Mouse (Mus musculus) spleen, adult 2 months (tissue): ENCODE data around the gene Dll4. TPM values are rescaled to one million over a fixed set of nuclear protein-coding genes. Genes with fewer than 3 reads are reported as not detected.

Experiments
- DNase-seq, 2 experiments: peaks; one replicate each; pipeline versions ENCODE4 v3.0.0 to v3.0.0-alpha.2; 2012 to 2021; ENCODE audit warnings: low spot score in 2 of 2, low read depth in 1 of 2
- H3K27ac ChIP-seq: fragments of 200-500 bp; 2 replicates; pipeline ENCODE4 v1.5.1; 2012; ENCODE audit warnings: low read length, inconsistent platforms; ENCODE audit not compliant: insufficient read depth
- H3K27me3 ChIP-seq: fragments of 200-500 bp; 2 replicates; pipeline ENCODE4 v1.6.1; 2012; ENCODE audit warnings: mild to moderate bottlenecking, moderate library complexity, low read length, inconsistent platforms; ENCODE audit not compliant: control insufficient read depth, insufficient read depth
- H3K36me3 ChIP-seq: fragments of 200-500 bp; 2 replicates; pipeline ENCODE4 v1.6.1; 2012; ENCODE audit warnings: mild to moderate bottlenecking, low read length, inconsistent platforms; ENCODE audit not compliant: control insufficient read depth, insufficient read depth
- H3K4me1 ChIP-seq: fragments of 200-500 bp; 2 replicates; pipeline ENCODE4 v1.6.1; 2011; ENCODE audit warnings: inconsistent platforms; ENCODE audit not compliant: control insufficient read depth, insufficient read depth, insufficient read length
- H3K4me3 ChIP-seq: fragments of 200-500 bp; 2 replicates; pipeline ENCODE4 v1.5.1; 2011; ENCODE audit warnings: mild to moderate bottlenecking, inconsistent platforms; ENCODE audit not compliant: insufficient read depth, insufficient read length; ENCODE audit errors: extremely low read depth
- CTCF ChIP-seq: fragments of 200-500 bp; IDR thresholded peaks from 2 replicates; pipeline ENCODE4 v1.5.1; 2011; ENCODE audit warnings: mild to moderate bottlenecking, inconsistent platforms; ENCODE audit not compliant: insufficient read depth, insufficient read length, insufficient replicate concordance; ENCODE audit errors: extremely low read depth
- POLR2A ChIP-seq: fragments of 200-500 bp; IDR thresholded peaks from 2 replicates; pipeline ENCODE4 v1.6.1; 2011; ENCODE audit warnings: low read depth, low read length, inconsistent platforms
- WGBS: fragments of 180-500 bp; shearing (Covaris S2); methylation state at CpG from one replicate; pipeline ENCODE4 v1.1.7; 2018; 5-methylcytosine and 5-hydroxymethylcytosine counted together
- polyA plus RNA-seq: library from polyadenylated mRNA; depleted of rRNA; stranded (reverse); fragments of >200 nt; gene quantifications from 2 replicates; pipeline ENCODE4 v1.2.3, GENCODE M21; 2012

Dll4 gene
- polyA plus RNA-seq, 1 experiment, result 5.6 TPM

DNA sequence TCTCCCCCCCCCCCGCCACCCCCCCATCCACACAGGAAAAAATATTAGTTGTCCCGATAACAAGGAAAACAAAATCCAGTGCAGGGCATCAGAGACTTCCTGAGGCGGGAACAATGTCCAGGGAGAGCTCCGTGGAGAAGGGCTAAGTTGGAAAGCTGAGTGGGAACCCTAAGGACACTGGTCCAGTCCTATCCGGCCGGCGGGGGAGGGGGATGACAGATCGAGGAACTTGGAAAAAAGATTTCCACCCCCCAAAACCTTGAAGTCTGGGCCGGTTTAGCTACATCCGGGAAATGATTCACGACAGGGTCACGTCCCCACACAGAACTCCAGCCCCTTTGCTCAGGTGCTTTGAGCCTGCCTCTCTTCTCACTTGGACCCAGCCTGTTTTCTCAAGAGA is 14.0 kb upstream of the Dll4 start:
- Histone ChIP-seq H3K27me3 (no peaks in the 10 kb centered on the region), H3K4me1 (no peaks in the 10 kb centered on the region)

DNA sequence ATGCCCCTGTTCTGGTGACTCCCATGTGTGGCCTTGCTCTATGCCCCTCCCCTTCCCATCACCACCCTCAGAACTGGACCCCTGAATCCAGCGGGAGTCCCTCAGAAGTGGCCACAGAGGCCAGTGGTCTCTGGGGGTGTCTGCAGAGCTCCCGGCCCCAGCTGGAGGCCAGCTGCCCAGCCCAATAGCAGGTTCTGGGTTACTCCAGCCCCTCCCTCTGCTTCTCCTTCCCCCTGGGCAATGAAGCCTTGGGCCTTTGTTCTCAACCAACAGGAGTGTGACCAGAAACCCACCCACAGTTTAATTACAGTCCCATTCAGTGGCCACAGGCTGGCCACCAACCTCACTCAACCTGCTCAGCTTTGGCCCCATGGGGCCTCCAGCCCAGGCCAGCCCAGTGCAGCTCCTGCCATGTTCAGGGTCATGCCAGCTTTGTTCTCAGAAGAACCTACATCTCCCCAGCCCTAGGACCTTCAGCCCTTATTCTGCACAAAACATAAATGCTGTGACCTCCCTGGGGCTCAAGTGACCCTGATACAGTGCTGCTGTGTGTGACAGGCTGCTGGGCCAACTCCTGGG is 13.1 kb upstream of the Dll4 start:
- no peak overlapping the region for H3K4me3 ChIP-seq
- no peaks in the 10 kb centered on the region for H3K36me3 ChIP-seq
- DNase-seq, result no peak
- WGBS, result 100% methylated on average over 2 of the region's 2 CpGs
- no peak overlapping the region for H3K27ac ChIP-seq
- no peak for TF ChIP-seq POLR2A
- TF ChIP-seq CTCF, result no peak
- H3K4me1 ChIP-seq, result no peaks in the 10 kb centered on the region
- no peaks in the 10 kb centered on the region for H3K27me3 ChIP-seq

More for the DNA sequence above, 14.0 kb upstream of the Dll4 start:
- no peak for TF ChIP-seq CTCF
- TF ChIP-seq POLR2A, result no peak
- DNase-seq, result no peak
- WGBS, result 81% methylated on average over 12 of the region's 12 CpGs
- Histone ChIP-seq H3K36me3 (no peaks in the 10 kb centered on the region), H3K27ac (no peak overlapping the region; the same call in 1 of the 2 replicates), H3K4me3 (no peak overlapping the region)

DNA sequence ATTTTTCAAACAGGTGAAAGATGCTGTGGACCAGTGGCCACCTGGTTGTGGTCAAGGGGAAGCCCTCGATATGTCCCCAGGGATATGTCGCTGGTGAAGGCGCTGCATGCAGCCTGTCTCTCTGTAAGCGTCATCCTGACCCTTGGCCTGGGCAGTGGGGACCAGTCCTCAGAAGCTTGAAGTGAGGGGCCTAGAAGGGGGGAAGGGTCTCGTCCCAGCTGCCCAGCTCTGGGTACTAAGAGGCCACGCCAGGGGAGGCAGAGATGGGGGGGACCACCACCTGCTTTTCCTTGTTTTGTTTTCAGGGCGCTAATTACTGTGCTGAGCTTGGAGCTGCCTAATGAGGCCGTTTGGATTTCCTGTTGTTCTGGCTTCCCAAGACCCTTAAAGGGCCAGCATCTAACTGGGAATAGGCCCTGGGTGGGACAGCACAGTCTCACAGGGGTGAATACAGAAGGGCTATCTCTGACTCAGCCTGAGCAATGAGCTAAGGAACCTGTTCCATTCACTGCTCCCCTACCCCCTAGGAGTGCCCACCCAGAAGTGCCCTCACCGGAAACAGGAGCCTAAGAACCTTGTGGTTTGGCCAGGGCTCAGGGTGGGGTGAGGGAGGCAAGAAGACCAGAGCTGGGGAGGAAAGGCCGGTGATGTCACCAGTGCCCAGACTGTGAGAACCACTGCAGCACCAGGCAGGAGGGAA is 11.7 kb upstream of the Dll4 start:
- no peak for TF ChIP-seq POLR2A
- no peak for TF ChIP-seq CTCF
- no peaks in the 10 kb centered on the region for H3K27me3 ChIP-seq
- DNase-seq, result no peak
- H3K4me3 ChIP-seq, result no peak overlapping the region
- no peaks in the 10 kb centered on the region for H3K4me1 ChIP-seq
- 47% methylated on average over 10 of the region's 10 CpGs for WGBS
- H3K36me3 ChIP-seq, result no peaks in the 10 kb centered on the region
- H3K27ac ChIP-seq, result no peak overlapping the region

DNA sequence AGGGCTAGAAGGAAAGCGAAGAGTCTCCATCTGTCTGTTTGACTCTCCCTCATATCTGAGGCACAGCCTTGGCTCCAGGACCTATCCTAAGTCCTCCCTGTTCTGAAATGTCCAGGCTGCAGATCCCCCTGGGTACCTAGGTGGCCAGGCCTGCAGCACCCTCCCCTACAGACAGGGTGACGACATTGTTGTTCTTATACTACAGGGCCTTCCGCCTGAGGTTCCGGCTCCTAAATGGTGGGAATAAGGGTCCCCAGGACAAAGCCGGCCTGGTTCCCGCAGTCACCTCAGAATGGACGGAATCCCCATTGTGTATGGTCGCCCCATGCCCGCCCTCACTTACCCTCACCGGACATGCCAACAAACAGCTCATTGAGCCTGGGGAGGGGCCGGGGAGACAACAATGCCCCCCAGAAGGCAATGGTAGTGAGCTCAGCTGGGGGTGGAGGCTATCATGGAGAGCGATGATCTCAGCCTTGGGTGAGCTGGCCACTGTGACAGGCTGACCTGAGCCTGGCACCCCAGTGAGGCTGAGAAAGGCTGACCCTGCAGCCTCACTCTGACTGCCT is 10.8 kb upstream of the Dll4 start:
- H3K4me1 ChIP-seq, result no peaks in the 10 kb centered on the region
- 93% methylated on average over 12 of the region's 12 CpGs for WGBS
- TF ChIP-seq POLR2A, result no peak
- TF ChIP-seq CTCF, result no peak
- no peaks in the 10 kb centered on the region for H3K36me3 ChIP-seq
- no peak overlapping the region for H3K4me3 ChIP-seq
- no peaks in the 10 kb centered on the region for H3K27me3 ChIP-seq
- H3K27ac ChIP-seq, result no peak overlapping the region
- no peak for DNase-seq

DNA sequence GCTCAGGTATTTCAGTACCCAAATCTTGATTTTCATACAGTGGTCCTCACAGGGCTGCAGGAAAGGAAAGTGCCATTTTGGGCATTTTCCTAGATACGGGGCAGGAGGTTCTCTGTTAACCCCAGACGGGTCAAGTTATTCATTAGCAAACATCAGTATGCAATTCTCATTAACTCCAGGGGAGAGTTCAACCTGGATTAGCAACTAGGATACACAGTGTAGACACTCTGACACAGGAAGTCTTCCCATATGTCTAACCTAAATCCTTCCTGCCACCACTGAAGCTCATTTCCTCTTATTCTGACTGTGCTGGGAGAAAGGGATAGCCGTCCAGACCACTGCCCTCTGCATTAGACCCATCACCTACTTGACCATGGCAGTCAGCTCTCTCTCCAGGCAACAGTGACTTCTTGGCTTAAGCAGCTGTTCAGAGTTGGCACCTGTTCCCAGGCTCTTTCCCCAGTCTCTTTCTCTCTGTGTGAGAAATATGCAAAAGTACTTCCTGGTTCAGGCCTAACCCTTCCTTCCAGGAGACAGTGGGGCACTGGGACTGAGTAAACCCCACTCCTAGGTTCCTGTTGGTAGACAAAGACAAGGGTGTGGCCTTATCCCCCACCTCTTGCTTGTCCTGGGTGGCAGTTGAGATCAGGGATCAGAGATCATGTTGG is 7.4 kb upstream of the Dll4 start:
- WGBS, result 85% methylated on average over 3 of the region's 3 CpGs
- no peak overlapping the region for H3K27ac ChIP-seq
- no peak for DNase-seq

DNA sequence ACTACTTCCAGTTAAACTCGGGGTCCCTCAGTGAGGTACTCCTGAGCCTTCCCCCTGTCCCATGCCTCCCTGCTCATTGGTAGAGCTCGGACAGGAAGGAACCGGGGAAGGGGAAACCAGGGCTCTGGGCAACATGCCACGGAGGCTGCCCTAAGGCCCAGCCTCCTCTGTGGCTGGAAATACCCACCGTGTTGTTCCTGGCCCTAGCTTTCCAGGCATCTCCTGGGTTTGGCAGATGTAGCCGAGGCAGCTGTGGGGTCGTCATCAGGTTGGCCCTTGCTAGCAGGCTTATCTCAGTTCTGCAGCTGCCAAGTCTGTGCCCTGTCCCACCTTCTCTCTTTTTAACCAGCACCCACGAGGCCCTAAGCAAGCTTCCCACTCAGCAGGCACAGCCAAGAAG is 5.0 kb upstream of the Dll4 start:
- no peak for TF ChIP-seq POLR2A
- TF ChIP-seq CTCF, result no peak
- Histone ChIP-seq H3K27ac (no peak overlapping the region), H3K4me1 (peaks cover 27% of the 10 kb centered on the region), H3K36me3 (no peaks in the 10 kb centered on the region), H3K27me3 (peaks cover 24% of the 10 kb centered on the region), H3K4me3 (no peak overlapping the region)
- no peak for DNase-seq
- 43% methylated on average over 8 of the region's 8 CpGs for WGBS

More for the DNA sequence above, 7.4 kb upstream of the Dll4 start:
- TF ChIP-seq POLR2A, result no peak
- TF ChIP-seq CTCF, result no peak
- Histone ChIP-seq H3K4me1 (peaks cover 12% of the 10 kb centered on the region), H3K4me3 (no peak overlapping the region), H3K36me3 (no peaks in the 10 kb centered on the region), H3K27me3 (peaks cover 12% of the 10 kb centered on the region)
